Mouse (Mus musculus) MEL (cell line): ENCODE data around the gene Sh3gl2. TPM values are rescaled to one million over a fixed set of nuclear protein-coding genes. Genes with fewer than 3 reads are reported as not detected.

Experiments used
- DNase-seq: peaks from one replicate; pipeline ENCODE4 v3.0.0; 2011; ENCODE audit warnings: low read depth, low spot score
- H3K27ac ChIP-seq: 2 replicates; pipeline ENCODE4 v1.5.1; 2012; ENCODE audit warnings: low read depth, mild to moderate bottlenecking, control low read depth, low read length, moderate library complexity; ENCODE audit not compliant: control insufficient read depth
- H3K27me3 ChIP-seq, 2 experiments: fragments of 150-350 bp in 1 of 2; sonication (generic) in 1 of 2; 2 replicates each; pipeline ENCODE4 v1.6.1; 2012; ENCODE audit warnings: low read length in 2 of 2, mild to moderate bottlenecking in 2 of 2, improper control_type of control experiment in 1 of 2, moderate library complexity in 1 of 2; ENCODE audit not compliant: insufficient read depth in 2 of 2, control insufficient read depth in 1 of 2
- H3K36me3 ChIP-seq, 2 experiments: 2 replicates each; pipeline ENCODE4 v1.6.1; 2012 to 2014; ENCODE audit warnings: low read length in 2 of 2, improper control_type of control experiment in 1 of 2, inconsistent platforms in 1 of 2, mild to moderate bottlenecking in 1 of 2; ENCODE audit not compliant: insufficient read depth in 2 of 2, control insufficient read depth in 1 of 2
- H3K4me1 ChIP-seq, 2 experiments: fragments of 150-350 bp in 1 of 2; sonication (generic) in 1 of 2; 2 replicates each; pipeline ENCODE4 v1.6.1; 2012; ENCODE audit warnings: low read length in 2 of 2, improper control_type of control experiment in 1 of 2, mild to moderate bottlenecking in 1 of 2; ENCODE audit not compliant: insufficient read depth in 2 of 2, control insufficient read depth in 1 of 2
- H3K4me3 ChIP-seq, 2 experiments: fragments of 150-350 bp in 1 of 2; sonication (generic) in 1 of 2; 2 replicates each; pipeline ENCODE4 v1.5.1; 2012; ENCODE audit warnings: low read depth in 2 of 2, low read length in 2 of 2, mild to moderate bottlenecking in 2 of 2, moderate library complexity in 2 of 2, control low read depth in 1 of 2, improper control_type of control experiment in 1 of 2; ENCODE audit not compliant: control insufficient read depth in 1 of 2, insufficient read depth in 1 of 2
- H3K79me2 ChIP-seq: 2 replicates; pipeline ENCODE4 v1.6.1; 2012; ENCODE audit warnings: mild to moderate bottlenecking, low read length, moderate library complexity; ENCODE audit not compliant: control insufficient read depth, poor library complexity, insufficient read depth
- H3K9ac ChIP-seq: 2 replicates; pipeline ENCODE4 v1.6.1; 2012; ENCODE audit warnings: low read depth, mild to moderate bottlenecking, control low read depth, low read length, moderate library complexity; ENCODE audit not compliant: control insufficient read depth, poor library complexity, severe bottlenecking
- H3K9me3 ChIP-seq: fragments of 150-350 bp; sonication (generic); replicated peaks from 2 replicates; pipeline ENCODE4 v1.6.1; 2012; ENCODE audit warnings: mild to moderate bottlenecking, low read length, improper control_type of control experiment, moderate library complexity; ENCODE audit not compliant: insufficient read depth
- BHLHE40 ChIP-seq: IDR thresholded peaks from 2 replicates; pipeline ENCODE4 v1.6.1; 2012; ENCODE audit warnings: low read depth, mild to moderate bottlenecking, inconsistent platforms, low read length, improper control_type of control experiment, borderline replicate concordance
- CHD2 ChIP-seq: IDR thresholded peaks from 2 replicates; pipeline ENCODE4 v1.6.1; 2011; ENCODE audit warnings: low read length, improper control_type of control experiment
- CTCF ChIP-seq, 3 experiments: IDR thresholded peaks in 2 of 3; conservative IDR thresholded peaks in 1 of 3; 2 replicates each; pipeline ENCODE4 v1.5.1; 2011 to 2012; ENCODE audit warnings: low read length in 3 of 3, low read depth in 2 of 3, mild to moderate bottlenecking in 2 of 3, improper control_type of control experiment in 1 of 3, inconsistent platforms in 1 of 3, mixed read lengths in 1 of 3, moderate library complexity in 1 of 3; ENCODE audit not compliant: control insufficient read depth in 1 of 3, insufficient read depth in 1 of 3, poor library complexity in 1 of 3, severe bottlenecking in 1 of 3
- E2F4 ChIP-seq: IDR thresholded peaks from 2 replicates; pipeline ENCODE4 v1.6.1; 2011; ENCODE audit warnings: low read depth, low read length, improper control_type of control experiment, borderline replicate concordance
- ELF1 ChIP-seq: IDR thresholded peaks from 2 replicates; pipeline ENCODE4 v1.6.1; 2014; ENCODE audit warnings: low read depth, mild to moderate bottlenecking, inconsistent platforms, low read length, improper control_type of control experiment, moderate library complexity
- ETS1 ChIP-seq: IDR thresholded peaks from 2 replicates; pipeline ENCODE4 v1.6.1; 2012; ENCODE audit warnings: low read depth, mild to moderate bottlenecking, inconsistent platforms, low read length, improper control_type of control experiment, moderate library complexity
- GATA1 ChIP-seq: IDR thresholded peaks from 2 replicates; pipeline ENCODE4 v1.6.1; 2011; ENCODE audit warnings: low read depth, low read length, improper control_type of control experiment
- JUND ChIP-seq: IDR thresholded peaks from 2 replicates; pipeline ENCODE4 v1.6.1; 2011; ENCODE audit warnings: low read depth, mild to moderate bottlenecking, improper control_type of control experiment, low read length
- MAX ChIP-seq: IDR thresholded peaks from 2 replicates; pipeline ENCODE4 v1.6.1; 2011; ENCODE audit warnings: low read length, improper control_type of control experiment
- MAZ ChIP-seq: IDR thresholded peaks from 2 replicates; pipeline ENCODE4 v1.6.1; 2012; ENCODE audit warnings: low read depth, mild to moderate bottlenecking, inconsistent platforms, low read length, improper control_type of control experiment
- MYB ChIP-seq: IDR thresholded peaks from 2 replicates; pipeline ENCODE4 v1.6.1; 2011; ENCODE audit warnings: mild to moderate bottlenecking, low read depth, low read length, improper control_type of control experiment
- NELFE ChIP-seq: IDR thresholded peaks from 2 replicates; pipeline ENCODE4 v1.6.1; 2011; ENCODE audit warnings: low read depth, low read length, improper control_type of control experiment
- NRF1 ChIP-seq: IDR thresholded peaks from 2 replicates; pipeline ENCODE4 v1.6.1; 2014; ENCODE audit warnings: low read depth, mild to moderate bottlenecking, inconsistent platforms, low read length, improper control_type of control experiment, moderate library complexity; ENCODE audit not compliant: poor library complexity, insufficient read depth, severe bottlenecking
- POLR2AphosphoS5 ChIP-seq: IDR thresholded peaks from 2 replicates; pipeline ENCODE4 v1.6.1; 2012; ENCODE audit warnings: low read depth, borderline replicate concordance, mild to moderate bottlenecking, inconsistent platforms, low read length, moderate library complexity, mixed read lengths
- RAD21 ChIP-seq: IDR thresholded peaks from 2 replicates; pipeline ENCODE4 v1.6.1; 2011; ENCODE audit warnings: mild to moderate bottlenecking, low read depth, low read length, improper control_type of control experiment
- SIN3A ChIP-seq: IDR thresholded peaks from 2 replicates; pipeline ENCODE4 v1.6.1; 2012; ENCODE audit warnings: low read length, improper control_type of control experiment, inconsistent platforms
- TAL1 ChIP-seq: IDR thresholded peaks from 2 replicates; pipeline ENCODE4 v1.6.1; 2012; ENCODE audit warnings: mild to moderate bottlenecking, inconsistent platforms, low read length, moderate library complexity, mixed read lengths
- TCF12 ChIP-seq: IDR thresholded peaks from 2 replicates; pipeline ENCODE4 v1.6.1; 2014; ENCODE audit warnings: low read depth, mild to moderate bottlenecking, inconsistent platforms, low read length, improper control_type of control experiment, moderate library complexity
- UBTF ChIP-seq: IDR thresholded peaks from 2 replicates; pipeline ENCODE4 v1.6.1; 2012; ENCODE audit warnings: low read depth, mild to moderate bottlenecking, inconsistent platforms, low read length, improper control_type of control experiment, moderate library complexity, borderline replicate concordance; ENCODE audit not compliant: insufficient read depth
- USF1 ChIP-seq: IDR thresholded peaks from 2 replicates; pipeline ENCODE4 v1.6.1; 2014; ENCODE audit warnings: low read depth, mild to moderate bottlenecking, inconsistent platforms, low read length, improper control_type of control experiment, moderate library complexity
- polyA plus RNA-seq, 2 experiments: library from polyadenylated mRNA; stranded (reverse) in 1 of 2; unstranded in 1 of 2; fragments of >175 nt in 1 of 2; fragments of >200 nt in 1 of 2; gene quantifications; 2 replicates each; pipeline versions ENCODE4 v1.2.1 to v1.2.4; 2012; ENCODE audit warnings: low replicate concordance in 2 of 2, low read depth in 1 of 2; ENCODE audit not compliant: insufficient read length in 2 of 2, insufficient read depth in 1 of 2, missing spikeins in 1 of 2
- total RNA-seq: library from RNA; depleted of rRNA; stranded (reverse); fragments of 300-350 nt; gene quantifications from 2 replicates; pipeline ENCODE4 v1.2.3, GENCODE M21; 2012

Sh3gl2 gene
- total and polyA plus RNA-seq, 3 experiments: not detected

GRCm38 (mm10) chr4:85210953-85211352 lies 6.0 kb downstream of the Sh3gl2 start:
- no peak overlapping the region for H3K4me3 ChIP-seq
- no peak overlapping the region for H3K9ac ChIP-seq
- H3K27me3 ChIP-seq: no peaks in the 10 kb centered on the region
- H3K4me1 ChIP-seq: no peaks in the 10 kb centered on the region
- H3K79me2 ChIP-seq: no peaks in the 10 kb centered on the region
- no peak for DNase-seq
- no peaks in the 10 kb centered on the region for H3K9me3 ChIP-seq
- no peak overlapping the region for H3K27ac ChIP-seq
- TF ChIP-seq UBTF: no peak
- no peak for TF ChIP-seq ELF1
- TF ChIP-seq BHLHE40: no peak
- TF ChIP-seq NRF1: no peak
- no peak for TF ChIP-seq JUND
- no peak for TF ChIP-seq RAD21
- TF ChIP-seq USF1: no peak
- no peak for TF ChIP-seq NELFE
- no peak for TF ChIP-seq CTCF (IDR thresholded peaks at IDR 0.05 in 2 of 3, conservative IDR thresholded peaks at IDR 0.05 in 1 of 3; ENCODE audit: control insufficient read depth in 1 of 3, insufficient read depth in 1 of 3, low read depth in 2 of 3, low read length in 3 of 3, poor library complexity in 1 of 3, severe bottlenecking in 1 of 3)
- TF ChIP-seq TCF12: no peak
- no peak for TF ChIP-seq E2F4
- TF ChIP-seq MAZ: no peak
- no peaks in the 10 kb centered on the region for H3K36me3 ChIP-seq

GRCm38 (mm10) chr4:85217003-85217402 lies 12.1 kb downstream of the Sh3gl2 start:
- Histone ChIP-seq H3K79me2 (no peaks in the 10 kb centered on the region), H3K36me3 (no peaks in the 10 kb centered on the region), H3K4me1 (no peaks in the 10 kb centered on the region), H3K9me3 (no peaks in the 10 kb centered on the region), H3K4me3 (no peak overlapping the region), H3K27ac (no peak overlapping the region), H3K27me3 (no peaks in the 10 kb centered on the region), H3K9ac (no peak overlapping the region)
- no peak for TF ChIP-seq MYB
- TF ChIP-seq MAX: no peak
- TF ChIP-seq RAD21: no peak
- no peak for TF ChIP-seq CHD2
- TF ChIP-seq GATA1: no peak
- no peak for DNase-seq

DNA sequence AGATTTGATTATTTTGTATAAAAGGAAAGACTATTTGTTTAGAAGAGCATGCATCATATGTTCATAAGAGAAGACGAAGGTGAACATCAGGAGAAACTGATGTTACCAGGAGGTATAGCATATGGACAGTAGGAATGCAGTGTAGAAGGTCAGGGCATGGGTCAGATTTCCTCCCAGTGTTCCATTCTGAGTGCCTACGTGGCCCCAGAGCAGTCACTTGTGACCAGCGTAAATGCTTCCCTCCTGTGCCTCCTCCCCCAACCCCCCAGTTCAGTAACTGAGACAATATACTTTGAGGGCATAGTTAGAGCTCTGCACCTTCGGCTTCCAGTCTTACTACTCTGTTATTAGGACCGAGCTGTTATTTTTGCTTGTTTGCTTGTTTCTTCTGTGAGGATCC lies 17.8 kb downstream of the Sh3gl2 start:
- no peaks in the 10 kb centered on the region for H3K79me2 ChIP-seq
- no peaks in the 10 kb centered on the region for H3K36me3 ChIP-seq
- TF ChIP-seq TAL1 (no peak), ETS1 (no peak), POLR2AphosphoS5 (no peak), SIN3A (no peak), MYB (no peak)
- no peaks in the 10 kb centered on the region for H3K4me1 ChIP-seq
- DNase-seq: no peak
- H3K27me3 ChIP-seq: no peaks in the 10 kb centered on the region
- no peak overlapping the region for H3K27ac ChIP-seq
- no peak overlapping the region for H3K4me3 ChIP-seq
- no peaks in the 10 kb centered on the region for H3K9me3 ChIP-seq
- no peak overlapping the region for H3K9ac ChIP-seq
